Mouse (Mus musculus) heart, adult 2 months (tissue): Measurements from ENCODE around the gene Fos.
A peak's percentile ranks its signal among the peaks of the same experiment; 100 is the strongest.

Experiments
- CTCF ChIP-seq: fragments of 200-600 bp; IDR thresholded peaks from 2 replicates; pipeline ENCODE4 v1.8.1; 2022; ENCODE audit warnings: antibody characterized with exemption, mild to moderate bottlenecking, moderate library complexity
- EP300 ChIP-seq: fragments of 200-500 bp; IDR thresholded peaks from 2 replicates; pipeline ENCODE4 v1.6.1; 2011; ENCODE audit warnings: low read depth, low read length, control low read depth; ENCODE audit not compliant: insufficient read depth

GRCm38 (mm10) chr12:85492084-85492645 lies 18.5 kb downstream of the Fos start:
- TF ChIP-seq EP300: peak; percentile 64; the same call in 1 of the 2 replicates
- peak; percentile 77 for TF ChIP-seq CTCF
